Mouse (Mus musculus) ES-Bruce4 (cell line): Measurements from ENCODE around the gene Phc2.

ENCODE experiments used
- CTCF ChIP-seq: IDR thresholded peaks from one replicate; pipeline ENCODE4 v1.8.1; 2011; ENCODE audit warnings: low read depth, low read length
- POLR2A ChIP-seq: IDR thresholded peaks from one replicate; pipeline ENCODE4 v1.8.1; 2011; ENCODE audit warnings: low read length; ENCODE audit not compliant: insufficient read depth

GRCm38 (mm10) chr4:128635451-128635850 lies 19.1 kb upstream of the Phc2 start:
- TF ChIP-seq POLR2A (no peak), CTCF (no peak)
